Mouse (Mus musculus): ENCODE measurements around the gene Gm8947. TPM values are rescaled to one million over a fixed set of nuclear protein-coding genes. Genes with fewer than 3 reads are reported as not detected.
A peak's percentile ranks its signal among the peaks of the same experiment; 100 is the strongest.

Gm8947 gene
- polyA plus RNA-seq, 1 experiment = not detected

- TF ChIP-seq CTCF (IDR thresholded peaks at IDR 0.05; ENCODE audit: borderline replicate concordance, insufficient read depth, low read length) (no peak), POLR2A (IDR thresholded peaks at IDR 0.05; ENCODE audit: low read depth, low read length) (no peak)
- Histone ChIP-seq H3K4me1 (ENCODE audit: control insufficient read depth, insufficient read depth, low read length) (peaks cover 6% of the 10 kb centered on the region), H3K4me3 (ENCODE audit: insufficient read depth, low read length) (no peak overlapping the region), H3K27ac (ENCODE audit: insufficient read depth, low read length) (no peak overlapping the region)
Measured at GRCm38 (mm10) chr1:151228320-151228989, 36.3 kb downstream of the Gm8947 start.

GRCm38 (mm10) chr1:151232346-151232745 lies 40.2 kb downstream of the Gm8947 start:
- Histone ChIP-seq H3K4me3 (ENCODE audit: insufficient read depth, low read length) (no peak overlapping the region), H3K4me1 (ENCODE audit: control insufficient read depth, insufficient read depth, low read length) (peaks cover under 1% of the 10 kb centered on the region; the same call in 1 of the 2 replicates), H3K27ac (ENCODE audit: insufficient read depth, low read length) (no peak overlapping the region)
- TF ChIP-seq CTCF (IDR thresholded peaks at IDR 0.05; ENCODE audit: borderline replicate concordance, insufficient read depth, low read length) = no peak
- no peak for TF ChIP-seq POLR2A (IDR thresholded peaks at IDR 0.05; ENCODE audit: low read depth, low read length)

GRCm38 (mm10) chr1:151233756-151234155 lies 41.6 kb downstream of the Gm8947 start:
- H3K4me1 ChIP-seq (ENCODE audit: control insufficient read depth, insufficient read depth, low read length) = no peaks in the 10 kb centered on the region; the same call in 1 of the 2 replicates
- H3K4me3 ChIP-seq (ENCODE audit: insufficient read depth, low read length) = no peak overlapping the region
- TF ChIP-seq POLR2A (IDR thresholded peaks at IDR 0.05; ENCODE audit: low read depth, low read length) (no peak), CTCF (IDR thresholded peaks at IDR 0.05; ENCODE audit: borderline replicate concordance, insufficient read depth, low read length) (no peak)
- H3K27ac ChIP-seq (ENCODE audit: insufficient read depth, low read length) = no peak overlapping the region

GRCm38 (mm10) chr1:151235574-151235973 lies 43.4 kb downstream of the Gm8947 start:
- Histone ChIP-seq H3K4me3 (ENCODE audit: insufficient read depth, low read length) (no peak overlapping the region), H3K27ac (ENCODE audit: insufficient read depth, low read length) (no peak overlapping the region), H3K4me1 (ENCODE audit: control insufficient read depth, insufficient read depth, low read length) (no peaks in the 10 kb centered on the region; the same call in 1 of the 2 replicates)
- TF ChIP-seq POLR2A (IDR thresholded peaks at IDR 0.05; ENCODE audit: low read depth, low read length) = no peak
- TF ChIP-seq CTCF (IDR thresholded peaks at IDR 0.05; ENCODE audit: borderline replicate concordance, insufficient read depth, low read length) = no peak

- peak overlapping the region; percentile 24 for H3K27ac ChIP-seq (ENCODE audit: insufficient read depth, low read length)
- no peak for TF ChIP-seq CTCF (IDR thresholded peaks at IDR 0.05; ENCODE audit: borderline replicate concordance, insufficient read depth, low read length)
- TF ChIP-seq POLR2A (IDR thresholded peaks at IDR 0.05; ENCODE audit: low read depth, low read length) = no peak
Measured at GRCm38 (mm10) chr1:151236141-151236930, 44.2 kb downstream of the Gm8947 start.

GRCm38 (mm10) chr1:151237780-151238179 lies 45.6 kb downstream of the Gm8947 start:
- no peak for TF ChIP-seq POLR2A (IDR thresholded peaks at IDR 0.05; ENCODE audit: low read depth, low read length)
- TF ChIP-seq CTCF (IDR thresholded peaks at IDR 0.05; ENCODE audit: borderline replicate concordance, insufficient read depth, low read length) = no peak
- Histone ChIP-seq H3K4me3 (ENCODE audit: insufficient read depth, low read length) (no peak overlapping the region), H3K27ac (ENCODE audit: insufficient read depth, low read length) (no peak overlapping the region), H3K4me1 (ENCODE audit: control insufficient read depth, insufficient read depth, low read length) (no peaks in the 10 kb centered on the region)

More at GRCm38 (mm10) chr1:151236141-151236930, 44.2 kb downstream of the Gm8947 start:
- Histone ChIP-seq H3K4me1 (ENCODE audit: control insufficient read depth, insufficient read depth, low read length) (no peaks in the 10 kb centered on the region; the same call in 1 of the 2 replicates), H3K4me3 (ENCODE audit: insufficient read depth, low read length) (no peak overlapping the region)

- Histone ChIP-seq H3K4me3 (ENCODE audit: insufficient read depth, low read length) (no peak overlapping the region), H3K27ac (ENCODE audit: insufficient read depth, low read length) (no peak overlapping the region), H3K4me1 (ENCODE audit: control insufficient read depth, insufficient read depth, low read length) (no peaks in the 10 kb centered on the region)
- no peak for TF ChIP-seq CTCF (IDR thresholded peaks at IDR 0.05; ENCODE audit: borderline replicate concordance, insufficient read depth, low read length)
Measured at GRCm38 (mm10) chr1:151243332-151243731, 51.2 kb downstream of the Gm8947 start.

Other genes with a start within 250 kb of the Gm8947 start
- 5.7 and 24.8 TPM in 2 replicates for gene Hmcn1, start 198.9 kb upstream of the Gm8947 start, polyA plus RNA-seq (2011; ENCODE audit: insufficient read length, low read depth, missing spikeins)
- not detected in 2 replicates for gene Gm47985, start 9.8 kb upstream of the Gm8947 start, polyA plus RNA-seq (2011; ENCODE audit: insufficient read length, low read depth, missing spikeins)
- gene Gm47995, start 6.1 kb downstream of the Gm8947 start, polyA plus RNA-seq (2011; ENCODE audit: insufficient read length, low read depth, missing spikeins) = not detected in 2 replicates
- gene 3110040M04Rik, start 11.7 kb downstream of the Gm8947 start, polyA plus RNA-seq (2011; ENCODE audit: insufficient read length, low read depth, missing spikeins) = not detected in 2 replicates
- gene Gm47996, start 17.8 kb downstream of the Gm8947 start, polyA plus RNA-seq (2011; ENCODE audit: insufficient read length, low read depth, missing spikeins) = not detected in 2 replicates
- gene Ivns1abp, start 152.1 kb downstream of the Gm8947 start, polyA plus RNA-seq (2011; ENCODE audit: insufficient read length, low read depth, missing spikeins) = 91.0 and 105 TPM in 2 replicates
- gene Swt1, start 236.1 kb downstream of the Gm8947 start, polyA plus RNA-seq (2011; ENCODE audit: insufficient read length, low read depth, missing spikeins) = 15.6 and 19.4 TPM in 2 replicates
- gene Trmt1l, start 236.2 kb downstream of the Gm8947 start, polyA plus RNA-seq (2011; ENCODE audit: insufficient read length, low read depth, missing spikeins) = 33.7 and 33.9 TPM in 2 replicates